Mouse (Mus musculus) heart, adult 2 months (tissue): ENCODE results near the gene Rpl18a. TPM values are rescaled to one million over a fixed set of nuclear protein-coding genes. Genes with fewer than 3 reads are reported as not detected.

Source experiments
- DNase-seq, 2 experiments: peaks; one replicate each; pipeline ENCODE4 v3.0.0; 2021
- H3K27ac ChIP-seq: fragments of 200-600 bp; 2 replicates; pipeline ENCODE4 v1.8.1; 2022
- H3K27me3 ChIP-seq: fragments of 200-500 bp; 2 replicates; pipeline ENCODE4 v1.6.1; 2012; ENCODE audit warnings: mild to moderate bottlenecking, low read length, inconsistent platforms, mixed read lengths; ENCODE audit not compliant: control insufficient read depth, insufficient read depth
- H3K36me3 ChIP-seq: fragments of 200-500 bp; 2 replicates; pipeline ENCODE4 v1.6.1; 2012; ENCODE audit warnings: low read length, inconsistent platforms; ENCODE audit not compliant: control insufficient read depth, insufficient read depth
- H3K4me1 ChIP-seq: fragments of 200-500 bp; 2 replicates; pipeline ENCODE4 v1.6.1; 2011; ENCODE audit warnings: low read length; ENCODE audit not compliant: control insufficient read depth, insufficient read depth
- H3K4me3 ChIP-seq: fragments of 200-600 bp; 2 replicates; pipeline ENCODE4 v1.8.1; 2022
- H3K79me2 ChIP-seq: fragments of 200-500 bp; replicated peaks from 2 replicates; pipeline ENCODE4 v1.6.1; 2012; ENCODE audit warnings: mild to moderate bottlenecking, inconsistent platforms, low read length, moderate library complexity, mixed read lengths; ENCODE audit not compliant: control insufficient read depth, insufficient read depth
- H3K9ac ChIP-seq: fragments of 200-500 bp; 2 replicates; pipeline ENCODE4 v1.6.1; 2012; ENCODE audit warnings: low read depth, mild to moderate bottlenecking, control low read depth, inconsistent platforms, low read length, mixed read lengths
- CTCF ChIP-seq: fragments of 200-600 bp; IDR thresholded peaks from 2 replicates; pipeline ENCODE4 v1.8.1; 2022; ENCODE audit warnings: antibody characterized with exemption, mild to moderate bottlenecking, moderate library complexity
- EP300 ChIP-seq: fragments of 200-500 bp; IDR thresholded peaks from 2 replicates; pipeline ENCODE4 v1.6.1; 2011; ENCODE audit warnings: low read depth, low read length, control low read depth; ENCODE audit not compliant: insufficient read depth
- POLR2A ChIP-seq: fragments of 200-500 bp; IDR thresholded peaks from 2 replicates; pipeline ENCODE4 v1.6.1; 2011; ENCODE audit warnings: mild to moderate bottlenecking, low read depth, low read length, control low read depth; ENCODE audit not compliant: insufficient read depth
- WGBS: fragments of 180-500 bp; shearing (Covaris S2); methylation state at CpG from one replicate; pipeline ENCODE4 v1.1.7; 2018; 5-methylcytosine and 5-hydroxymethylcytosine counted together
- intact Hi-C: fragments of 180-260 bp; cut with DNase I; formaldehyde crosslinking; loops from one replicate; pipeline ENCODE4 v1.15.1; 2025
- polyA plus RNA-seq: library from polyadenylated mRNA; depleted of rRNA; stranded (reverse); fragments of >200 nt; gene quantifications from 2 replicates; pipeline ENCODE4 v1.2.3, GENCODE M21; 2012
- total RNA-seq, 2 experiments: library from RNA; stranded (reverse); gene quantifications; 2 replicates each; pipeline ENCODE4 v1.2.3; 2021

Gene Rpl18a
- total and polyA plus RNA-seq, 3 experiments: 909 to 2,387 (median 1,075) TPM

- Histone ChIP-seq H3K36me3 (no peaks in the 10 kb centered on the region), H3K27ac (peak overlapping the region; percentile 73), H3K4me3 (peak overlapping the region; percentile 34; the same call in 1 of the 2 replicates), H3K4me1 (peaks cover 4% of the 10 kb centered on the region), H3K79me2 (no peaks in the 10 kb centered on the region), H3K9ac (peak overlapping the region; percentile 46; the same call in 1 of the 2 replicates), H3K27me3 (no peaks in the 10 kb centered on the region)
- WGBS: 18% methylated on average over 11 of the region's 11 CpGs
- intact Hi-C loops: no loop called here
- DNase-seq: no peak
- TF ChIP-seq POLR2A (0 out of 2 replicates have a peak, but pooled peaks have one; percentile 35), CTCF (no peak), EP300 (0 out of 2 replicates have a peak, but pooled peaks have one; percentile 34)
These were observed 16.7 kb downstream of the Rpl18a start for GRCm38 (mm10) chr8:70880546-70880945.

- H3K27ac ChIP-seq: peak overlapping the region; percentile 73
- TF ChIP-seq EP300 (no peak), CTCF (peak; percentile 23), POLR2A (no peak)
- no peaks in the 10 kb centered on the region for H3K79me2 ChIP-seq
- H3K4me1 ChIP-seq: peaks cover 4% of the 10 kb centered on the region
- no peaks in the 10 kb centered on the region for H3K27me3 ChIP-seq
- 2% methylated on average over 4 of the region's 4 CpGs for WGBS
- peak; percentile 72 for DNase-seq
- no peaks in the 10 kb centered on the region for H3K36me3 ChIP-seq
- H3K4me3 ChIP-seq: peak overlapping the region; percentile 34; the same call in 1 of the 2 replicates
- H3K9ac ChIP-seq: peak overlapping the region; percentile 46
- intact Hi-C loops: no loop called here
These were observed 17.1 kb downstream of the Rpl18a start for GRCm38 (mm10) chr8:70880126-70880525.

- Histone ChIP-seq H3K4me3 (no peak overlapping the region), H3K36me3 (no peaks in the 10 kb centered on the region), H3K9ac (no peak overlapping the region), H3K4me1 (peaks cover 4% of the 10 kb centered on the region), H3K27me3 (no peaks in the 10 kb centered on the region), H3K27ac (no peak overlapping the region), H3K79me2 (no peaks in the 10 kb centered on the region)
- DNase-seq: no peak
- no peak for TF ChIP-seq POLR2A
- WGBS: 75% methylated on average over 4 of the region's 4 CpGs
- intact Hi-C loops: no loop called here
These were observed 17.7 kb downstream of the Rpl18a start for GRCm38 (mm10) chr8:70879500-70879899.

GRCm38 (mm10) chr8:70878178-70878577, 19.0 kb downstream of the Rpl18a start:
- Histone ChIP-seq H3K4me3 (no peak overlapping the region), H3K79me2 (no peaks in the 10 kb centered on the region), H3K36me3 (no peaks in the 10 kb centered on the region), H3K4me1 (peaks cover 6% of the 10 kb centered on the region), H3K27ac (no peak overlapping the region), H3K9ac (no peak overlapping the region), H3K27me3 (no peaks in the 10 kb centered on the region)
- intact Hi-C loops: no loop called here
- WGBS: 29% methylated on average over 2 of the region's 2 CpGs
- DNase-seq: no peak
- TF ChIP-seq CTCF: no peak
- no peak for TF ChIP-seq POLR2A
- TF ChIP-seq EP300: no peak

GRCm38 (mm10) chr8:70876382-70876781, 20.8 kb downstream of the Rpl18a start:
- TF ChIP-seq EP300 (no peak), CTCF (no peak), POLR2A (no peak)
- no peak overlapping the region for H3K27ac ChIP-seq
- H3K4me1 ChIP-seq: peaks cover 7% of the 10 kb centered on the region
- no peak overlapping the region for H3K4me3 ChIP-seq
- intact Hi-C loops: no loop called here
- no peaks in the 10 kb centered on the region for H3K36me3 ChIP-seq
- no peak for DNase-seq
- no peaks in the 10 kb centered on the region for H3K79me2 ChIP-seq
- H3K9ac ChIP-seq: no peak overlapping the region
- 55% methylated on average over 4 of the region's 4 CpGs for WGBS
- H3K27me3 ChIP-seq: no peaks in the 10 kb centered on the region

- 89% methylated on average over 13 of the region's 13 CpGs for WGBS
- H3K36me3 ChIP-seq: no peaks in the 10 kb centered on the region
- H3K4me3 ChIP-seq: no peak overlapping the region
- H3K9ac ChIP-seq: no peak overlapping the region
- no peaks in the 10 kb centered on the region for H3K79me2 ChIP-seq
- no peak for DNase-seq
- intact Hi-C loops: no loop called here
- H3K27ac ChIP-seq: no peak overlapping the region
- TF ChIP-seq POLR2A (no peak), EP300 (no peak), CTCF (no peak)
- H3K4me1 ChIP-seq: peaks cover 3% of the 10 kb centered on the region
- H3K27me3 ChIP-seq: no peaks in the 10 kb centered on the region
These were observed 22.8 kb downstream of the Rpl18a start for GRCm38 (mm10) chr8:70874441-70874840.
